ENCODE assay signal across 19 mouse cellular contexts in the genomic region with DNA sequence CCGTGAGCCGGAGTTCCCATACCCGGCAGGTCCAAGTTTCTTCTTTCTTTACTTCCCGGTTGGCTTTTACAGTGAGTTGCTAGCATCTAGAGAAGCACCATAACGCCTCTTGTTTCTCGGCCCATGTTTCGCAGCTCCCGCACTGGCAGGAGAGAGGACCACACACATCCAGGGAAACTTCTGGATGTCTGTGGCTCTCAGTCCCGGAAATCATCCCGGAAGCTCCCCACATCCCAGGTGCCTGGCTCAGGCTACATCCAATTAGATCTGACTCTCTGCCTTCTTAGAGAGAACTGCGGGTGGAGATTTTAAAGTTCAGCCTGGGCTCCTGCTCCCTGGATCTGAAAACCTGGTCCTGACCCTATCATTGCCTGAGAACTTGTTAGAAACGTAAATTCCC.
DNase-seq lines count a peak whose midpoint lies in the region; ATAC-seq and TF ChIP-seq lines count a peak whose summit lies in the region.
"Had no signal": no experiment of that assay in that cellular context is flagged by ENCODE, and none has a peak within 500 bp of the region (broad histone marks: within the 10 kb centered on the region; RNA-seq: fewer than 3 reads in every experiment).

No protein-coding gene starts in this region.

- no peak overlapping the region for H3K27ac ChIP-seq in intestine, embryonic 14.5 days (ENCODE audit: low read depth)
- no peak overlapping the region for H3K27ac ChIP-seq in intestine, embryonic 15.5 days
- H3K27ac ChIP-seq in testis, adult 2 months (ENCODE audit: control insufficient read depth, insufficient read depth, low read depth, low read length) = no peak overlapping the region
- H3K27ac ChIP-seq: embryonic facial prominence, embryonic 13.5 days; forebrain, embryonic 13.5 days; heart, embryonic 15.5 days; hindbrain, embryonic 14.5 days had no signal

- no peaks in the 10 kb centered on the region for H3K27me3 ChIP-seq in intestine, embryonic 14.5 days (replicated peaks; ENCODE audit: control insufficient read depth, insufficient read depth, low read length)
- H3K27me3 ChIP-seq in intestine, embryonic 15.5 days (replicated peaks) = no peaks in the 10 kb centered on the region
- no peaks in the 10 kb centered on the region for H3K27me3 ChIP-seq in testis, adult 2 months (ENCODE audit: control insufficient read depth, insufficient read depth, low read length)
- H3K27me3 ChIP-seq: CH12.LX; embryonic facial prominence, embryonic 13.5 days; forebrain, embryonic 13.5 days; heart, embryonic 15.5 days had no signal

- no peak for TF ChIP-seq POLR2A in testis, adult 2 months (IDR thresholded peaks at IDR 0.05; ENCODE audit: control insufficient read depth, low read depth, low read length)

- H3K4me3 ChIP-seq in intestine, embryonic 14.5 days (ENCODE audit: low read depth, low read length) = no peak overlapping the region
- H3K4me3 ChIP-seq in intestine, embryonic 15.5 days (replicated peaks) = no peak overlapping the region
- peak overlapping the region; percentile 68 for H3K4me3 ChIP-seq in testis, adult 2 months (ENCODE audit: control insufficient read depth, low read depth, low read length)
- H3K4me3 ChIP-seq: embryonic facial prominence, embryonic 13.5 days; forebrain, embryonic 13.5 days; heart, embryonic 15.5 days had no signal

- H3K4me1 ChIP-seq in intestine, embryonic 14.5 days (replicated peaks; ENCODE audit: control insufficient read depth, insufficient read depth, low read length) = 0 out of 2 replicates have a peak, but pooled peaks cover 2% of the 10 kb centered on the region
- peaks cover 12% of the 10 kb centered on the region for H3K4me1 ChIP-seq in intestine, embryonic 15.5 days (replicated peaks)
- peaks cover 4% of the 10 kb centered on the region for H3K4me1 ChIP-seq in testis, adult 2 months (ENCODE audit: control insufficient read depth, insufficient read depth, low read length)
- H3K4me1 ChIP-seq: heart, embryonic 15.5 days had no signal

- H3K9me3 ChIP-seq in intestine, embryonic 14.5 days (ENCODE audit: control insufficient read depth, low read length) = no peaks in the 10 kb centered on the region
- no peaks in the 10 kb centered on the region for H3K9me3 ChIP-seq in intestine, embryonic 15.5 days
- H3K9me3 ChIP-seq: embryonic facial prominence, embryonic 13.5 days; forebrain, embryonic 13.5 days; heart, embryonic 15.5 days had no signal

- DNase-seq in intestine, embryonic 14.5 days (ENCODE audit: low spot score) = peak; percentile 47
- DNase-seq in testis, postnatal 10 days (ENCODE audit: low spot score) = no peak
- peak; percentile 41 for DNase-seq in forelimb bud, embryonic 11.5 days (ENCODE audit: low read depth, low spot score)
- no peak for DNase-seq in right cerebral cortex, postnatal 36 days (ENCODE audit: low spot score in 2 of 2)
- DNase-seq: adrenal gland, postnatal 14 days; cerebellum, adult 9-10 months; cerebellum, postnatal 25 days; gastrocnemius, postnatal 36 days; heart, adult 11 months; heart, postnatal 14 days had no signal

- ATAC-seq in intestine, embryonic 14.5 days (replicated peaks; ENCODE audit: low FRiP score, low TSS enrichment, low read depth) = no peak
- ATAC-seq in intestine, embryonic 15.5 days = no peak
- ATAC-seq: activated CD4-positive, CD25-positive, alpha-beta regulatory T cell, adult 4 months; forebrain, embryonic 13.5 days had no signal

- 68% methylated on average over 12 of the region's 12 CpGs for WGBS in intestine, embryonic 14.5 days
- 72% methylated on average over 12 of the region's 12 CpGs for WGBS in intestine, embryonic 15.5 days

- TF ChIP-seq CTCF in testis, adult 2 months (IDR thresholded peaks at IDR 0.05; ENCODE audit: control insufficient read depth, insufficient read depth, insufficient replicate concordance, low read depth, low read length) = no peak

- no peak overlapping the region for H3K4me2 ChIP-seq in intestine, embryonic 14.5 days (ENCODE audit: low read length)
- no peak overlapping the region for H3K4me2 ChIP-seq in intestine, embryonic 15.5 days (replicated peaks)
- H3K4me2 ChIP-seq: embryonic facial prominence, embryonic 13.5 days; forebrain, embryonic 13.5 days; heart, embryonic 11.5 days; heart, embryonic 15.5 days; hindbrain, embryonic 14.5 days had no signal

- H3K36me3 ChIP-seq in intestine, embryonic 14.5 days (ENCODE audit: control insufficient read depth, insufficient read depth, low read length) = no peaks in the 10 kb centered on the region
- no peaks in the 10 kb centered on the region for H3K36me3 ChIP-seq in intestine, embryonic 15.5 days
- no peaks in the 10 kb centered on the region for H3K36me3 ChIP-seq in testis, adult 2 months (ENCODE audit: control insufficient read depth, insufficient read depth, low read length)
- H3K36me3 ChIP-seq: embryonic facial prominence, embryonic 13.5 days; heart, embryonic 15.5 days had no signal

- H3K9ac ChIP-seq in intestine, embryonic 14.5 days (ENCODE audit: low read length) = no peak overlapping the region
- H3K9ac ChIP-seq in intestine, embryonic 15.5 days = no peak overlapping the region
- H3K9ac ChIP-seq: embryonic facial prominence, embryonic 13.5 days; forebrain, embryonic 13.5 days; heart, embryonic 15.5 days; hindbrain, embryonic 14.5 days had no signal

Comparison
In these comparisons a context has a peak if more than half of its experiments do, and no peak if none do; other contexts are left out.
1. DNase-seq: peak in intestine, embryonic 14.5 days (single experiment) and forelimb bud, embryonic 11.5 days (single experiment); none in testis, postnatal 10 days (single experiment) and right cerebral cortex, postnatal 36 days (0 of 2).